ENCODE assay signal across 18 mouse cellular contexts in the genomic region with DNA sequence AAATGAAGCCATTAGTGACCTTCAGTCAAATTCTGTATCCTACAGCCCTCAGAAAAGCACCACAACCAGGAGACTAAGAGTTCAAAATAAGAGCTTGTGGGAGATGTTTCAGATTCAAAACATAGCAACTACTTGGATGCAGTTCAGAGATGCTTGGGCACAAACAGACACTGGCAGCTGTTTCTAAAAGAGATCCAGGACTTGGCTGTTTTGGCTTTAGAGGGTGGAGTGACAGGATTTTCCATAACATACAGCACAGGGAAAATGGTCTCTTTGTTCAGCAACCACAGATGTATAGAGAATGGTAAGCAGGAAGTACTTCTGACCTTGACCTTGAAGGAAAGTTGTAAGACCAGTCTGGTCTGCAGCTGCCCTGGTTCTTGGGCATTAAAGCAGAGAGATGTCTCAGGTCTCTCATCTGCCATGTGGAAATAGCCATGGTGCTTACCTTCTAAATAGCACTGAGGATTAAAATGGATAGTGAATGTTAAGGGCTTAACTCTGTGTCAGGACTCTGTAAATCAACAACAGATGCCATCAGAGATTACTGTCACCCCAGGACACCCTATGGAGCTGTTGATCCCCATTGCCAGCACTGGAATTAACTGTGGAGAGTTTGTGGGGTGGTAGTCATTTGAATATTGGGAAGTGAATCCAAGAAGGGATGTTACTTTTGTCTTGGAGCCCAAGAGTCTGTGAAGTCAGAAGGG.
DNase-seq lines count a peak whose midpoint lies in the region; ATAC-seq and TF ChIP-seq lines count a peak whose summit lies in the region.
"Had no signal": no experiment of that assay in that cellular context is flagged by ENCODE, and none has a peak within 500 bp of the region (broad histone marks: within the 10 kb centered on the region; RNA-seq: fewer than 3 reads in every experiment).

No protein-coding gene starts in this region.

- H3K36me3 ChIP-seq in hindbrain, postnatal 0 days (ENCODE audit: insufficient read depth, low read length): no peaks in the 10 kb centered on the region
- no peaks in the 10 kb centered on the region for H3K36me3 ChIP-seq in hindbrain, embryonic 12.5 days
- H3K36me3 ChIP-seq: embryonic facial prominence, embryonic 13.5 days; G1E; limb, embryonic 10.5 days; neural tube, embryonic 12.5 days had no signal

- no peak overlapping the region for H3K4me2 ChIP-seq in hindbrain, postnatal 0 days (ENCODE audit: low read depth, low read length)
- H3K4me2 ChIP-seq in hindbrain, embryonic 12.5 days (replicated peaks): no peak overlapping the region
- H3K4me2 ChIP-seq: embryonic facial prominence, embryonic 13.5 days; neural tube, embryonic 12.5 days had no signal

- peak; percentile 40; the same call in 1 of the 2 replicates for ATAC-seq in hindbrain, postnatal 0 days
- ATAC-seq in hindbrain, embryonic 12.5 days (ENCODE audit: low FRiP score): no peak
- ATAC-seq: forebrain, embryonic 16.5 days had no signal

- no peak overlapping the region for H3K4me3 ChIP-seq in hindbrain, postnatal 0 days (ENCODE audit: low read length)
- H3K4me3 ChIP-seq in hindbrain, embryonic 12.5 days: no peak overlapping the region
- H3K4me3 ChIP-seq: embryonic facial prominence, embryonic 13.5 days; gastrocnemius, adult 2 months; limb, embryonic 10.5 days; neural tube, embryonic 12.5 days had no signal

- no peak for TF ChIP-seq CTCF in hindbrain, postnatal 0 days (IDR thresholded peaks at IDR 0.05; ENCODE audit: low read depth)

- no peaks in the 10 kb centered on the region for H3K27me3 ChIP-seq in hindbrain, postnatal 0 days (ENCODE audit: insufficient read depth, low read length)
- no peaks in the 10 kb centered on the region for H3K27me3 ChIP-seq in hindbrain, embryonic 12.5 days
- H3K27me3 ChIP-seq: embryonic facial prominence, embryonic 13.5 days; neural tube, embryonic 12.5 days had no signal

- no peaks in the 10 kb centered on the region for H3K9me3 ChIP-seq in hindbrain, postnatal 0 days (ENCODE audit: low read length)
- no peaks in the 10 kb centered on the region for H3K9me3 ChIP-seq in hindbrain, embryonic 12.5 days (replicated peaks)
- H3K9me3 ChIP-seq: embryonic facial prominence, embryonic 13.5 days; limb, embryonic 10.5 days; neural tube, embryonic 12.5 days had no signal

- peak; percentile 10 to 11 for DNase-seq in cerebellum, postnatal 10 days
- no peak for DNase-seq in cerebellum, postnatal 14 days
- peak; percentile 36 for DNase-seq in hindbrain, postnatal 0 days (ENCODE audit: low spot score)
- peak; percentile 28 for DNase-seq in right cerebral cortex, adult 18-20 months
- DNase-seq in right cerebral cortex, postnatal 14 days: no peak
- DNase-seq in thymus, postnatal 25 days: no peak
- DNase-seq: adrenal gland, postnatal 14 days; cerebellum, adult 11-12 months; gastrocnemius, adult 2 months; kidney, adult 11 months; lung, adult 2 months; thymus, postnatal 14 days had no signal

- no peak overlapping the region for H3K27ac ChIP-seq in hindbrain, postnatal 0 days
- no peak overlapping the region for H3K27ac ChIP-seq in hindbrain, embryonic 12.5 days
- H3K27ac ChIP-seq: embryonic facial prominence, embryonic 13.5 days; gastrocnemius, adult 2 months; limb, embryonic 10.5 days; neural tube, embryonic 12.5 days had no signal

- no peaks in the 10 kb centered on the region for H3K4me1 ChIP-seq in hindbrain, postnatal 0 days (ENCODE audit: insufficient read depth, low read length)
- H3K4me1 ChIP-seq in hindbrain, embryonic 12.5 days: no peaks in the 10 kb centered on the region; the same call in 1 of the 2 replicates
- H3K4me1 ChIP-seq: embryonic facial prominence, embryonic 13.5 days; neural tube, embryonic 12.5 days had no signal

- no peak overlapping the region for H3K9ac ChIP-seq in hindbrain, postnatal 0 days (replicated peaks; ENCODE audit: low read length)
- H3K9ac ChIP-seq in hindbrain, embryonic 12.5 days: no peak overlapping the region
- H3K9ac ChIP-seq: embryonic facial prominence, embryonic 13.5 days; neural tube, embryonic 12.5 days had no signal

Comparison
In these comparisons a context has a peak if more than half of its experiments do, and no peak if none do; other contexts are left out.
1. DNase-seq: peak in cerebellum, postnatal 10 days (2 of 2), hindbrain, postnatal 0 days (single experiment) and right cerebral cortex, adult 18-20 months (single experiment); none in cerebellum, postnatal 14 days (0 of 2), right cerebral cortex, postnatal 14 days (single experiment) and thymus, postnatal 25 days (single experiment).